Mouse (Mus musculus): ENCODE results near the gene Lyz2. TPM values are rescaled to one million over a fixed set of nuclear protein-coding genes. Genes with fewer than 3 reads are reported as not detected.
"Not testable (repeated sequence)": the region's sequence is repeated elsewhere in the genome, so short reads cannot be mapped to it uniquely, and the experiment has no call there.

Lyz2 gene
- polyA plus RNA-seq, 2 experiments: 38.7 to 105 TPM

- ATAC-seq (ENCODE audit: low FRiP score, low read depth) (no peak), DNase-seq (ENCODE audit: low spot score) (no peak)
- no peak overlapping the region for H3K27ac ChIP-seq (replicated peaks; ENCODE audit: low read depth, low read length)
- H3K4me1 ChIP-seq (ENCODE audit: control insufficient read depth, insufficient read depth, low read length): no peaks in the 10 kb centered on the region
- no peak for TF ChIP-seq POLR2A (IDR thresholded peaks at IDR 0.05; ENCODE audit: borderline replicate concordance, extremely low read depth, insufficient read depth, insufficient read length)
- no peaks in the 10 kb centered on the region for H3K36me3 ChIP-seq (ENCODE audit: control insufficient read depth, insufficient read depth, low read length)
- no peak overlapping the region for H3K4me2 ChIP-seq (replicated peaks; ENCODE audit: low read depth, low read length, severe bottlenecking)
- 74% methylated on average over 4 of the region's 4 CpGs for WGBS
- no peaks in the 10 kb centered on the region for H3K27me3 ChIP-seq (ENCODE audit: control insufficient read depth, insufficient read depth, low read length)
- no peak overlapping the region for H3K9ac ChIP-seq (ENCODE audit: low read depth, low read length, severe bottlenecking)
- H3K4me3 ChIP-seq (replicated peaks; ENCODE audit: low read length): no peak overlapping the region
- no peaks in the 10 kb centered on the region for H3K9me3 ChIP-seq (ENCODE audit: control insufficient read depth, low read length)
These were observed 17.0 kb upstream of the Lyz2 start for GRCm38 (mm10) chr10:117299106-117299505.

GRCm38 (mm10) chr10:117298336-117298735 lies 16.2 kb upstream of the Lyz2 start:
- Histone ChIP-seq H3K4me2 (replicated peaks; ENCODE audit: low read depth, low read length, severe bottlenecking) (no peak overlapping the region), H3K36me3 (ENCODE audit: control insufficient read depth, insufficient read depth, low read length) (no peaks in the 10 kb centered on the region), H3K4me1 (ENCODE audit: control insufficient read depth, insufficient read depth, low read length) (no peaks in the 10 kb centered on the region), H3K9ac (ENCODE audit: low read depth, low read length, severe bottlenecking) (no peak overlapping the region), H3K4me3 (replicated peaks; ENCODE audit: low read length) (no peak overlapping the region), H3K27ac (replicated peaks; ENCODE audit: low read depth, low read length) (no peak overlapping the region), H3K9me3 (ENCODE audit: control insufficient read depth, low read length) (no peaks in the 10 kb centered on the region), H3K27me3 (ENCODE audit: control insufficient read depth, insufficient read depth, low read length) (no peaks in the 10 kb centered on the region)
- no peak for DNase-seq (ENCODE audit: low spot score)
- ATAC-seq (ENCODE audit: low FRiP score, low read depth): no peak
- TF ChIP-seq POLR2A (IDR thresholded peaks at IDR 0.05; ENCODE audit: borderline replicate concordance, extremely low read depth, insufficient read depth, insufficient read length): no peak
- 85% methylated on average over 6 of the region's 6 CpGs for WGBS

GRCm38 (mm10) chr10:117292671-117293070 lies 10.6 kb upstream of the Lyz2 start, which contains the start of gene Lyz1:
Gene Lyz1, minus strand, starts transcription at chr10:117292868.
- no peak within 1 kb of the TSS for H3K4me2 ChIP-seq (replicated peaks; ENCODE audit: low read depth, low read length, severe bottlenecking)
- H3K27ac ChIP-seq (replicated peaks; ENCODE audit: low read depth, low read length): no peak within 1 kb of the TSS
- no peak within 1 kb of the TSS for H3K4me3 ChIP-seq (replicated peaks; ENCODE audit: low read length)
- TF ChIP-seq POLR2A (IDR thresholded peaks at IDR 0.05; ENCODE audit: borderline replicate concordance, extremely low read depth, insufficient read depth, insufficient read length): no peak
- no peaks in the 10 kb centered on the region for H3K9me3 ChIP-seq (ENCODE audit: control insufficient read depth, low read length)
- WGBS: 86% methylated on average over 5 of the region's 5 CpGs
- no peak for ATAC-seq (ENCODE audit: low FRiP score, low read depth)
- DNase-seq (ENCODE audit: low spot score): no peak
- H3K4me1 ChIP-seq (ENCODE audit: control insufficient read depth, insufficient read depth, low read length): no peaks in the 10 kb centered on the region
- no peaks in the 10 kb centered on the region for H3K27me3 ChIP-seq (ENCODE audit: control insufficient read depth, insufficient read depth, low read length)
- no peak within 1 kb of the TSS for H3K9ac ChIP-seq (ENCODE audit: low read depth, low read length, severe bottlenecking)
- no peaks in the 10 kb centered on the region for H3K36me3 ChIP-seq (ENCODE audit: control insufficient read depth, insufficient read depth, low read length)

GRCm38 (mm10) chr10:117290936-117291335 lies 8.8 kb upstream of the Lyz2 start:
- ATAC-seq (ENCODE audit: low FRiP score, low read depth); H3K4me3 ChIP-seq (replicated peaks; ENCODE audit: low read length); H3K9me3 ChIP-seq (ENCODE audit: control insufficient read depth, low read length); H3K27me3 ChIP-seq (ENCODE audit: control insufficient read depth, insufficient read depth, low read length); DNase-seq (ENCODE audit: low spot score); H3K27ac ChIP-seq (replicated peaks; ENCODE audit: low read depth, low read length); H3K36me3 ChIP-seq (ENCODE audit: control insufficient read depth, insufficient read depth, low read length); H3K9ac ChIP-seq (ENCODE audit: low read depth, low read length, severe bottlenecking); H3K4me2 ChIP-seq (replicated peaks; ENCODE audit: low read depth, low read length, severe bottlenecking); H3K4me1 ChIP-seq (ENCODE audit: control insufficient read depth, insufficient read depth, low read length): not testable (repeated sequence)
- WGBS: 86% methylated on average over 6 of the region's 6 CpGs

GRCm38 (mm10) chr10:117290046-117290870 lies 8.1 kb upstream of the Lyz2 start:
- Histone ChIP-seq H3K27ac (replicated peaks; ENCODE audit: low read depth, low read length) (no peak overlapping the region), H3K9me3 (ENCODE audit: control insufficient read depth, low read length) (no peaks in the 10 kb centered on the region), H3K4me3 (replicated peaks; ENCODE audit: low read length) (no peak overlapping the region), H3K36me3 (ENCODE audit: control insufficient read depth, insufficient read depth, low read length) (no peaks in the 10 kb centered on the region), H3K4me1 (ENCODE audit: control insufficient read depth, insufficient read depth, low read length) (no peaks in the 10 kb centered on the region), H3K9ac (ENCODE audit: low read depth, low read length, severe bottlenecking) (no peak overlapping the region), H3K27me3 (ENCODE audit: control insufficient read depth, insufficient read depth, low read length) (no peaks in the 10 kb centered on the region), H3K4me2 (replicated peaks; ENCODE audit: low read depth, low read length, severe bottlenecking) (no peak overlapping the region)
- DNase-seq (ENCODE audit: low spot score) (no peak), ATAC-seq (ENCODE audit: low FRiP score, low read depth) (no peak)
- no peak for TF ChIP-seq POLR2A (IDR thresholded peaks at IDR 0.05; ENCODE audit: borderline replicate concordance, extremely low read depth, insufficient read depth, insufficient read length)
- 28% methylated on average over 6 of the region's 6 CpGs for WGBS

- H3K27me3 ChIP-seq (ENCODE audit: control insufficient read depth, insufficient read depth, low read length); H3K4me2 ChIP-seq (replicated peaks; ENCODE audit: low read depth, low read length, severe bottlenecking); H3K36me3 ChIP-seq (ENCODE audit: control insufficient read depth, insufficient read depth, low read length); H3K9me3 ChIP-seq (ENCODE audit: control insufficient read depth, low read length); DNase-seq (ENCODE audit: low spot score); H3K4me3 ChIP-seq (replicated peaks; ENCODE audit: low read length); H3K4me1 ChIP-seq (ENCODE audit: control insufficient read depth, insufficient read depth, low read length); ATAC-seq (ENCODE audit: low FRiP score, low read depth); H3K9ac ChIP-seq (ENCODE audit: low read depth, low read length, severe bottlenecking); H3K27ac ChIP-seq (replicated peaks; ENCODE audit: low read depth, low read length): not testable (repeated sequence)
- 88% methylated on average over 5 of the region's 5 CpGs for WGBS
These were observed 6.9 kb upstream of the Lyz2 start for GRCm38 (mm10) chr10:117289034-117289505.

Measured in limb, embryonic 14.5 days (tissue).